In genomic region chr10:24365369-24365768, GRCm38 (mm10) we compare ENCODE assay signal across 24 mouse cellular contexts.
A peak's percentile ranks its signal among the peaks of the same experiment; 100 is the strongest.
DNase-seq lines count a peak whose midpoint lies in the region; ATAC-seq and TF ChIP-seq lines count a peak whose summit lies in the region.
"Had no signal": no experiment of that assay in that cellular context is flagged by ENCODE, and none has a peak within 500 bp of the region (broad histone marks: within the 10 kb centered on the region; RNA-seq: fewer than 3 reads in every experiment).

No protein-coding gene starts in this region.

- peaks cover 8% of the 10 kb centered on the region; the same call in 1 of the 2 replicates for H3K4me1 ChIP-seq in kidney, embryonic 15.5 days
- H3K4me1 ChIP-seq in embryonic facial prominence, embryonic 13.5 days = peaks cover 13% of the 10 kb centered on the region; the same call in 1 of the 2 replicates
- peaks cover 4% of the 10 kb centered on the region; the same call in 1 of the 2 replicates for H3K4me1 ChIP-seq in limb, embryonic 14.5 days (ENCODE audit: control insufficient read depth, insufficient read depth, low read length)
- H3K4me1 ChIP-seq in hindbrain, embryonic 11.5 days (replicated peaks; ENCODE audit: control insufficient read depth, insufficient read depth, low read length) = no peaks in the 10 kb centered on the region
- H3K4me1 ChIP-seq: forebrain, embryonic 12.5 days; hindbrain, embryonic 12.5 days; midbrain, embryonic 13.5 days had no signal

- ATAC-seq in kidney, embryonic 15.5 days (replicated peaks; ENCODE audit: low FRiP score) = no peak
- peak; percentile 79; the same call in 1 of the 2 replicates for ATAC-seq in embryonic facial prominence, embryonic 13.5 days (ENCODE audit: insufficient number of reproducible peaks, insufficient read depth, low FRiP score, low TSS enrichment, low read depth)
- ATAC-seq in limb, embryonic 14.5 days (ENCODE audit: low FRiP score, low read depth) = no peak; the same call in 1 of the 2 replicates
- no peak for ATAC-seq in hindbrain, embryonic 11.5 days (ENCODE audit: low FRiP score)
- ATAC-seq: activated CD4-positive, CD25-positive, alpha-beta regulatory T cell, adult 4 months; liver, postnatal 0 days; lung, postnatal 0 days; midbrain, embryonic 13.5 days had no signal

- no peak overlapping the region for H3K4me3 ChIP-seq in kidney, embryonic 15.5 days (replicated peaks)
- H3K4me3 ChIP-seq in embryonic facial prominence, embryonic 13.5 days = no peak overlapping the region
- no peak overlapping the region for H3K4me3 ChIP-seq in limb, embryonic 14.5 days (replicated peaks; ENCODE audit: low read length)
- no peak overlapping the region for H3K4me3 ChIP-seq in hindbrain, embryonic 11.5 days (ENCODE audit: low read depth, low read length)
- H3K4me3 ChIP-seq: forebrain, embryonic 12.5 days; heart, adult 2 months; heart, embryonic 13.5 days; hindbrain, embryonic 12.5 days; midbrain, embryonic 13.5 days had no signal

- H3K4me2 ChIP-seq in kidney, embryonic 15.5 days = no peak overlapping the region
- no peak overlapping the region for H3K4me2 ChIP-seq in embryonic facial prominence, embryonic 13.5 days
- H3K4me2 ChIP-seq in limb, embryonic 14.5 days (replicated peaks; ENCODE audit: low read depth, low read length, severe bottlenecking) = no peak overlapping the region
- H3K4me2 ChIP-seq in hindbrain, embryonic 11.5 days (replicated peaks; ENCODE audit: low read depth, low read length) = no peak overlapping the region
- H3K4me2 ChIP-seq: forebrain, embryonic 12.5 days; heart, embryonic 13.5 days; hindbrain, embryonic 12.5 days; liver, embryonic 11.5 days; midbrain, embryonic 13.5 days had no signal

- no peak for DNase-seq in kidney, adult 8-10 months
- peak; percentile 79 for DNase-seq in Muller cell, postnatal 12 days (ENCODE audit: inconsistent ontology term)
- peak; percentile 42 for DNase-seq in limb, embryonic 14.5 days (ENCODE audit: low spot score)
- no peak for DNase-seq in hindbrain, embryonic 11.5 days (ENCODE audit: low spot score)
- no peak for DNase-seq in adrenal gland, adult (ENCODE audit: inconsistent age in 2 of 2, low spot score in 1 of 2)
- DNase-seq: adrenal gland, postnatal 10 days; cerebellum, adult 18-20 months; gastrocnemius, postnatal 25 days; heart, adult 2 months; heart, postnatal 14 days; kidney, adult 2 months; layer of hippocampus, postnatal 36 days; liver, postnatal 0 days; right cerebral cortex, postnatal 25 days; spleen, adult 18-20 months had no signal

- 60% methylated on average over 5 of the region's 5 CpGs for WGBS in kidney, embryonic 15.5 days
- WGBS in embryonic facial prominence, embryonic 13.5 days = 52% methylated on average over 5 of the region's 5 CpGs
- WGBS in limb, embryonic 14.5 days = 70% methylated on average over 5 of the region's 5 CpGs
- WGBS in hindbrain, embryonic 11.5 days = 82% methylated on average over 5 of the region's 5 CpGs

- H3K36me3 ChIP-seq in kidney, embryonic 15.5 days = no peaks in the 10 kb centered on the region
- H3K36me3 ChIP-seq in embryonic facial prominence, embryonic 13.5 days = no peaks in the 10 kb centered on the region
- no peaks in the 10 kb centered on the region for H3K36me3 ChIP-seq in limb, embryonic 14.5 days (ENCODE audit: control insufficient read depth, insufficient read depth, low read length)
- no peaks in the 10 kb centered on the region for H3K36me3 ChIP-seq in hindbrain, embryonic 11.5 days (ENCODE audit: control insufficient read depth, insufficient read depth, low read length)
- H3K36me3 ChIP-seq: forebrain, embryonic 12.5 days; heart, embryonic 13.5 days; hindbrain, embryonic 12.5 days; midbrain, embryonic 13.5 days had no signal

- H3K9ac ChIP-seq in kidney, embryonic 15.5 days = no peak overlapping the region
- H3K9ac ChIP-seq in embryonic facial prominence, embryonic 13.5 days = no peak overlapping the region
- H3K9ac ChIP-seq in limb, embryonic 14.5 days (ENCODE audit: low read depth, low read length, severe bottlenecking) = no peak overlapping the region
- no peak overlapping the region for H3K9ac ChIP-seq in hindbrain, embryonic 11.5 days (ENCODE audit: low read depth, low read length)
- H3K9ac ChIP-seq: forebrain, embryonic 12.5 days; heart, embryonic 13.5 days; hindbrain, embryonic 12.5 days; liver, postnatal 0 days; midbrain, embryonic 13.5 days had no signal

- H3K27ac ChIP-seq in kidney, embryonic 15.5 days = 0 out of 2 replicates have a peak overlapping the region, but pooled peaks have one; percentile 27
- peak overlapping the region; percentile 55 for H3K27ac ChIP-seq in embryonic facial prominence, embryonic 13.5 days
- H3K27ac ChIP-seq in limb, embryonic 14.5 days (replicated peaks; ENCODE audit: low read depth, low read length) = peak overlapping the region; percentile 45
- H3K27ac ChIP-seq in hindbrain, embryonic 11.5 days (ENCODE audit: low read depth, low read length) = no peak overlapping the region
- H3K27ac ChIP-seq: forebrain, embryonic 12.5 days; heart, adult 2 months; heart, embryonic 13.5 days; hindbrain, embryonic 12.5 days; midbrain, embryonic 13.5 days had no signal

- no peaks in the 10 kb centered on the region for H3K9me3 ChIP-seq in kidney, embryonic 15.5 days (replicated peaks)
- no peaks in the 10 kb centered on the region for H3K9me3 ChIP-seq in embryonic facial prominence, embryonic 13.5 days
- no peaks in the 10 kb centered on the region for H3K9me3 ChIP-seq in limb, embryonic 14.5 days (ENCODE audit: control insufficient read depth, low read length)
- H3K9me3 ChIP-seq in hindbrain, embryonic 11.5 days (ENCODE audit: control insufficient read depth, low read length) = no peaks in the 10 kb centered on the region
- H3K9me3 ChIP-seq: forebrain, embryonic 12.5 days; heart, embryonic 13.5 days; hindbrain, embryonic 12.5 days; midbrain, embryonic 13.5 days had no signal

- H3K27me3 ChIP-seq in kidney, embryonic 15.5 days = no peaks in the 10 kb centered on the region
- H3K27me3 ChIP-seq in embryonic facial prominence, embryonic 13.5 days = no peaks in the 10 kb centered on the region
- H3K27me3 ChIP-seq in limb, embryonic 14.5 days (ENCODE audit: control insufficient read depth, insufficient read depth, low read length) = no peaks in the 10 kb centered on the region
- no peaks in the 10 kb centered on the region for H3K27me3 ChIP-seq in hindbrain, embryonic 11.5 days (ENCODE audit: control insufficient read depth, insufficient read depth, low read length)
- H3K27me3 ChIP-seq: forebrain, embryonic 12.5 days; heart, embryonic 13.5 days; hindbrain, embryonic 12.5 days; midbrain, embryonic 13.5 days had no signal

- no peak for TF ChIP-seq POLR2A in limb, embryonic 14.5 days (IDR thresholded peaks at IDR 0.05; ENCODE audit: borderline replicate concordance, extremely low read depth, insufficient read depth, insufficient read length)

Comparison
In these comparisons a context has a peak if more than half of its experiments do, and no peak if none do; other contexts are left out.
1. DNase-seq: peak in Muller cell, postnatal 12 days (single experiment) and limb, embryonic 14.5 days (single experiment); none in kidney, adult 8-10 months (0 of 2), hindbrain, embryonic 11.5 days (single experiment) and adrenal gland, adult (0 of 2).